Mouse (Mus musculus) 3T3-L1 (cell line): ENCODE data around the gene Cfap298.

Experiments used
- DNase-seq: peaks from one replicate; pipeline ENCODE4 v3.0.0-alpha.2; 2015; ENCODE audit warnings: low read depth, low spot score

The Cfap298 gene

GRCm38 (mm10) chr16:90911766-90912165, 23.1 kb downstream of the Cfap298 start:
- no peak for DNase-seq

- no peak for DNase-seq
Observed at GRCm38 (mm10) chr16:90910855-90911533, 23.9 kb downstream of the Cfap298 start.

- no peak for DNase-seq
Observed at GRCm38 (mm10) chr16:90907250-90907649, 27.7 kb downstream of the Cfap298 start.

GRCm38 (mm10) chr16:90903300-90903699, 31.6 kb downstream of the Cfap298 start:
- no peak for DNase-seq

GRCm38 (mm10) chr16:90901364-90901763, 33.5 kb downstream of the Cfap298 start:
- no peak for DNase-seq

GRCm38 (mm10) chr16:90899498-90899897, 35.4 kb downstream of the Cfap298 start:
- DNase-seq: no peak

GRCm38 (mm10) chr16:90897651-90898050, 37.3 kb downstream of the Cfap298 start:
- DNase-seq: peak; percentile 80

GRCm38 (mm10) chr16:90893792-90894191, 41.1 kb downstream of the Cfap298 start:
- no peak for DNase-seq

- DNase-seq: peak; percentile 52
Observed at GRCm38 (mm10) chr16:90893019-90893418, 41.9 kb downstream of the Cfap298 start.

GRCm38 (mm10) chr16:90892081-90892480, 42.8 kb downstream of the Cfap298 start:
- DNase-seq: no peak

- DNase-seq: no peak
Observed at GRCm38 (mm10) chr16:90891601-90892000, 43.3 kb downstream of the Cfap298 start.

GRCm38 (mm10) chr16:90890683-90891082, 44.2 kb downstream of the Cfap298 start:
- DNase-seq: no peak

GRCm38 (mm10) chr16:90885781-90886565, 48.9 kb downstream of the Cfap298 start:
- peak; percentile 98 for DNase-seq

- no peak for DNase-seq
Observed at GRCm38 (mm10) chr16:90885351-90885750, 49.6 kb downstream of the Cfap298 start.

GRCm38 (mm10) chr16:90882501-90882977, 52.4 kb downstream of the Cfap298 start:
- peak; percentile 75 for DNase-seq

GRCm38 (mm10) chr16:90878135-90878860, 56.6 kb downstream of the Cfap298 start:
- DNase-seq: no peak
